Mouse (Mus musculus) mouse embryonic stem cell (cell line): ENCODE results near the gene Prkce.

Experiments used
- in situ Hi-C, 2 experiments: fragments of 300-500 bp; cut with MboI; formaldehyde crosslinking; loops; 1 replicate in 1 of 2; 3 replicates in 1 of 2; pipeline ENCODE4 v1.14.3; 2019 to 2020; ENCODE audit warnings: low sequenced_read_pairs in 2 of 2, low pct_unique_long_range_greater_than_20kb in 1 of 2, mixed read lengths in 1 of 2; ENCODE audit not compliant: unreplicated experiment in 1 of 2

Gene Prkce

DNA sequence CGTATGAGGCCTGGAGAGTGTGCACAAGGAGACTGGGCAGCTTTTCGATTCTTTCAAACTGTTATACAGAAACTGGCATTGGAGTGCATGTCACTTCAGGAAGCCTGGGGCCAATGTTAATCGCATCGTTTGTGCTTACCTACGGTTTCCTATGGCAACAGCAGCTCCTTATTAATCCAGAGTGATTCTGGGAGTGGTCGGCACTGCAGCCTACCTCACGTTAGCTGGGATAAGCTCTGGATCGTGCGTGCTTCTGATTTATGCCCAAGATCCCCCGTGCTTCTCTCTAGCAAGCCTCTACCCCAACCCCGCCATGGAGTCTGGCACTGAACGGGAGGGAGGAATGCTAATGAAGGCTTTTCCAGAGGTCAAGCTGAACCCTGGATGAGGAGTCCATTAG lies 242.9 kb downstream of the Prkce start:
- in situ Hi-C loops = no loop called here

DNA sequence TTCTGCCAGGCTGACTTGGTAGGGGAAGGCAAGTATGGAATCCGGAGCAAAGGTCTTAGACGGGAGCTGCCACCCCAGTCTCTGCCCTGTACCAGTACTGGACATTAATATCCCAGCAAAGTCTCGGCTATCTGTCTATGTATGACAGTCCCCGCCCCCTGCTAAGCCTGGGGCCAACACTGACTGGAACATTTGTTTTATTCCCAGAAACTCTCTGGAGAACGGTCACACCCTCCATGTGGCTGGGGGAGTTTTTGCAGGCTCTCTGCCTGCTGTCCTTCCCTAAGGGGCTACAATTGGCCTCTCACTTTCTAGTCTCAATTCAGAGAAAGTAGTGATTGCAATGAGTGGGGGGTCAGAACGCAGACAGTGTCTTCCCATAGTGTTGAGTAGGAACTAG lies 244.6 kb downstream of the Prkce start:
- in situ Hi-C loops = no loop called here

- in situ Hi-C loops = no loop called here
These were observed 247.0 kb downstream of the Prkce start for GRCm38 (mm10) chr17:86414608-86415007.

GRCm38 (mm10) chr17:86415989-86416388 lies 248.4 kb downstream of the Prkce start:
- in situ Hi-C loops = no loop called here

- in situ Hi-C loops = no loop called here
These were observed 250.7 kb downstream of the Prkce start for GRCm38 (mm10) chr17:86418334-86418733.

DNA sequence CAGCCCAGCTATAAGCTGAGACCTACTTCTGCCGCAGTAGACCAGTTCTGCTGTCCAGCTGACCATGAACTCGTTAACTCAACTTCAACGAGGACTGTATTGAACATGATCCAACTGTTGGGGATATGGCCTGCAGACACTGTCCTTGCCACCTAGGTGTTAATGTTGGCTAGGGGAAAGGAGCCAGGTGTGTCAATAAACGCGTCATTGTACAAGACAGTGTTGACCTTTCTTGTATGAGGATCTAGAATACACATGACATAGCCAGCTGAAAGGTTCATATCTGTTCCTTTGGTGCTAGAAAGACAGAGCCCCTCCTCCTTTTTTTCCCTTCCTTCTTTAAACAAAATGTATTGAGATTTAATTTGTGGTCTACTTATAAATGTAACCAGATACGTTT lies 251.6 kb downstream of the Prkce start:
- in situ Hi-C loops = no loop called here

- in situ Hi-C loops = no loop called here
These were observed 253.2 kb downstream of the Prkce start for GRCm38 (mm10) chr17:86420646-86421338.

DNA sequence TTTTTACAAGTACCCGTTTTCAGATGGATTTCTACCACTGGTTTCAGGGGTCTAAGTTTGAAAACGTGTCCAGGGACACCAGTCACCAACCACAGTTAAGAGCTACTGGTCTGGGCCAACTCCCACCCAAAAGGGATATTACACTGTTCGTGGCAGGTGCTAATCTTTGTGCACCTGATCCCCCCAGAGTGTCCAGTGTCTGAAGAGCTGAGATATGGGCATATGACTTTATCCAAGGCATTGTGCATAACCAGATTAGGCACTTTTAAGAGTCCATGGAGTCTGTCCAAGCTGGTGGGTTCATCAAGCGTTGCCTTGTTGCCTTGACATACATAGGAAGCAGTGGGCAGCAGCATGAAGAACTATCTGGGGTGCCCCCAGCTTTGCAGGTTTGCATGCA lies 254.4 kb downstream of the Prkce start:
- in situ Hi-C loops = no loop called here

- in situ Hi-C loops = no loop called here
These were observed 262.3 kb downstream of the Prkce start for GRCm38 (mm10) chr17:86429877-86430276.

- in situ Hi-C loops = no loop called here
These were observed 265.5 kb downstream of the Prkce start for GRCm38 (mm10) chr17:86433117-86433516.

GRCm38 (mm10) chr17:86433813-86434212 lies 266.2 kb downstream of the Prkce start:
- in situ Hi-C loops = no loop called here

- in situ Hi-C loops = no loop called here
These were observed 267.2 kb downstream of the Prkce start for GRCm38 (mm10) chr17:86434781-86435180.

- in situ Hi-C loops = no loop called here
These were observed 268.0 kb downstream of the Prkce start for GRCm38 (mm10) chr17:86435570-86435969.

GRCm38 (mm10) chr17:86435984-86436383 lies 268.4 kb downstream of the Prkce start:
- in situ Hi-C loops = no loop called here

GRCm38 (mm10) chr17:86436583-86437370 lies 269.2 kb downstream of the Prkce start:
- in situ Hi-C loops = no loop called here

- in situ Hi-C loops = no loop called here
These were observed 270.1 kb downstream of the Prkce start for GRCm38 (mm10) chr17:86437516-86438277.

DNA sequence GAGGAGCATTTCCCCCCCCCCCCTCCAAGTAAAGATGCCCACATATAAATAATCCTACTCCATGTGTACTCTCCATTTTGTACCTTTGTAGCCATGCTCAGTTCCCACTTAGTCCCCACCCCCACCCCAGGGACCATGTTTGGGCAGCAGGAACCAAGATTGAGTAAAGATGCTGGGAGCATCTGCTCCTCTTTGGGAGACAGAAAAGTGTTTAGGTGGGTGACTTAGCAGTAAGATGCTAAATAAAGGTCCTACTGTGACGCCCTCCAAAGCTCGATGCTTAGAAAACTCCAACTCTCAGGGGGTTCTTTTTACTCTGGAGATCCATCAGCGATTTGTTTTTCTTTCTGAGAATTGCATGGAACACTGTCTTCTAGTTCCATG lies 270.7 kb downstream of the Prkce start:
- in situ Hi-C loops = no loop called here

DNA sequence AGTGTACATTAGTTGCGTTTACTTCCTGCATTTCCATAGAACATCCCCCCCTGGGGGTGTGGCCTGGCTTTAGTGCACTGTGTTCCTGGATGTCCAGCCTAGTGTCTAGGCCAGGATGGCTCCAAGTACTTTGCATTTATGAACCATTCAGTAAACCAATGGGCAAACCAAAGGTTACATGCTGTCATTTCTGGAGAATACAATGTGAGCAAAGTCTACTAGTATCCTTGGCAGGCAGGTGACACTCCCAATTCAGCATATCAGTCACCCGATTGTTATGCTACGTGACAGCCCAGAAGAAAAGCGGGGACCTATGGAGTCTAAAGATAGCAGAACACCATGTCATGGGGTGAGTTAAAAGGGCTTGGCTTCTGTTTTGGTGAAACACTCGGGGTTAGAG lies 271.2 kb downstream of the Prkce start:
- in situ Hi-C loops = no loop called here

GRCm38 (mm10) chr17:86441098-86441497 lies 273.5 kb downstream of the Prkce start:
- in situ Hi-C loops = loop anchor here in 1 of 2 experiments (10.0 kb wide), 1 partner anchor 276 kb away; the partner anchor contains the start of gene Prkce
